Mouse (Mus musculus) adrenal gland, postnatal 10 days (tissue): ENCODE data around the gene Syt2. TPM values are rescaled to one million over a fixed set of nuclear protein-coding genes. Genes with fewer than 3 reads are reported as not detected.
A peak's percentile ranks its signal among the peaks of the same experiment; 100 is the strongest.

Source experiments
- DNase-seq: peaks from one replicate; pipeline ENCODE4 v3.0.0; 2021; ENCODE audit warnings: mixed read lengths
- total RNA-seq, 2 experiments: library from RNA; stranded (reverse); gene quantifications; 2 replicates each; pipeline ENCODE4 v1.2.3; 2021

The Syt2 gene
- total RNA-seq, 2 experiments from 2014 or later, result 1.3 to 5.2 TPM

DNA sequence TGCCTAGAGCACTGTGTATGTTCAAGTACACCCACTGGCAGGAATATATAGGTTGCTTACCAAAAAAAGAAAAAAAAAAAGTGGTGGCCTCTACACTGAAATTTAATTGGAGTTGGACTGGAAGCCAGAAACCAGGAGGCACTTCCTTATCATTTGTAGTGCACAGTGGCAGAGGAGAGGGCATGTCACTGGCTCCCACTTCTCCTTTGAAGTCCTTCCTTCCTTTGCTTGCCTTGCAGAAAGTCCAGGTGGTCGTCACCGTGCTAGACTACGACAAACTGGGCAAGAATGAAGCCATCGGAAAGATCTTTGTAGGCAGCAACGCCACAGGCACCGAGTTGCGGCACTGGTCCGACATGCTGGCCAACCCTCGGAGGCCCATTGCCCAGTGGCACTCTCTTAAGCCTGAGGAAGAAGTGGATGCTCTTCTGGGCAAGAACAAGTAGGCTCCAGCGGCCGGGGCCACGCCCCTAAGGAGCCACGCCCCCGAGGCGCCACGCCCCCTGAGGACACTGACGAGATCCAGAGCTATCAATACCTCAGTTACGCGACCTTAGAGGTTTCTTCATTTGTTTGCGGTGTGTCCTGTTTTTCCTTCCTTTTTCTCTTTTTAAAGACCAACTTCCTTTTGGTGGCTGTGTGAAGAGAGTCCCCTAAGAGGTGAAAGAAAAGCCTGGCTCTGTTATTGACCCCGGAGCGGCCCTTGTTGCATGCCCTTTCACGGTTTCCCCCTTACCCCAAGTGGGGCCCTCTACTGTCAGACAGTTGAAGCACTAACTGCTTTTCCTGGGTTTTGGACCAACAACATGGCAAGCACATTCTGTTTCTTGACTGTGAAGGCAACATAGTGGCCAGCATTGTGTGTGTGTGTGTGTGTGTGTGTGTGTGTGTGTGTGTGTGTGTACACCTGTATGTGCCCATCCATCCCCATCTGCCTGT lies 101.0 kb downstream of the Syt2 start:
- peak; percentile 73 for DNase-seq

DNA sequence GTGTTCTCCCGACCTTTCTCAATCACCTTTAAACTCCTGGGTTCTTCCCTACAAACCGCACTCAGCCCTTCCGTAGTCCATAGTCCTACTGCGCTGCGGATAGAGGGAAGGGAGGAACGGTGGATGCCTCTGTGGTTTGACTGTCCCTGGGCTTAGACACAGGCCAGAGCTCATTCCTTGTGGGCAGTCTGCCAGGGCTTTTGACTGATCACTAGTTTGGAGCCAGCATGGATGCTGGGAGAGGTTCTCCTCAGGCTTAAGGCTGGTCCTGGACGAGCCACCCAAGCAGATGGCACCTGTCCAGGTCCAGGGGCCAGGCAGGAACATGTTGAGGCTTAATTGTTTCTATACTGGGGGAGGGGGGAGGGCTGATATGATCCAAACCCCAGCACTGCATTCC lies 103.4 kb downstream of the Syt2 start:
- peak; percentile 70 for DNase-seq

DNA sequence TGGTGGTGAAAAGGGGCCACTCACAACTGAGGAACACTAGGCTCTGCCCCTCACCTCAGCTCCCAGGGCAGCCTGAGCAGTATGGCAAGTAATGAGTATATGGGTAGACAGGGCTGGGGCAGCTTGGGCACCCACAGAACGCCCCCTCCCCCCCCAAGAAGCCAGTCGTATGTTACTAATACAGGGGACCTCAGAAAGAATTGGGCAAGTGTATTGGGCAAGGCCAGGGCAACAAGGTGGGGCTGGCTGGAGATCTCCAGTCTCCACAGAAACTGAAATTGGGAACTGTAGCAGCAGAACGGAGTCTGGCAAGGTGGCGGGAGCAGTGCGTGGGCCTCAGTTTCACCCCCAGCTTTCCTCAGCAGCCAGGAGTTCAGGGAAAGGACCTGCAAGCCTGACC lies 106.0 kb downstream of the Syt2 start:
- no peak for DNase-seq

DNA sequence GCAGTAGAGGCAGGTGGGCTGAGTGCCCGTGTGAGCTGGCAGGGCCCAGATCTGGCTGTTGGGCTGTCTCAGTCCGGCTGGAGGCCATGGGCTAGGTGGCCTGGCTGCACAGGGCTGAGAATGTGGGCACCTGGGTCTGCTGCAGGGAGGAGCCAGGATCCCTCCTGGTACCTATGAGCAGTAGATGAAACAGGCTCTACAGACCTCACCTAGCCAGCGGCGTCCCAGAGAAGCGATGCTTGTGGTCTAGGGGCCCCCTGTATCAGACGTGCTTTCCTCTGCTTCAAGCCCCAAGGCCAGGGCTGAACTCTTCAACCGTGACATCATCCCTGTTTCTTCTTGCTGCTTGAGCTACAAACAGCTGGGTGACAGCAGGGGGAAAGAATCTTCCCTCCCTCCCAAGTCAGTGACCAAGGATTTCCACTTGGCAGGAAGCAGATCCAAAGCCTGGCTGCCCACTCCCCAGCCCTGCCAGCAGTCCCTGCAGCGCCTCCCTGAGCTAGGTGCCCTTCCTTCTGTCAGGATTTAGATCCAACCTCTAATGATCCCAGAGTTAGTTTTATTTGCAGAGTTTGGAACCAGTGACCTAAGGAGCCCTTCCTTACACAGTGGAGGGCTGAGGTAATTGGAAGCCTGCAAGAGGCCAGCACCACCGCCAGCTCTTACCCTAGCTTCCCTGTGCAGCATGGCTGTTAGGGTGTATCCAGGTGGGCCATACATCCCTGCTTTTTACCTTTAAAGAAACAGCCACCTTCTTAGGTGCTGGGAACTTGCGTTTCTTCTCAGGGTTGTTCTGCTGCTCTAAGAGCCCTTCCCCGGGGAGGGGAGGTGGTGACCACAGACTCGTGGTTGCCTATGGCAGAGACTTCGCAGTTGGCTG lies 107.5 kb downstream of the Syt2 start:
- peak; percentile 55 for DNase-seq

DNA sequence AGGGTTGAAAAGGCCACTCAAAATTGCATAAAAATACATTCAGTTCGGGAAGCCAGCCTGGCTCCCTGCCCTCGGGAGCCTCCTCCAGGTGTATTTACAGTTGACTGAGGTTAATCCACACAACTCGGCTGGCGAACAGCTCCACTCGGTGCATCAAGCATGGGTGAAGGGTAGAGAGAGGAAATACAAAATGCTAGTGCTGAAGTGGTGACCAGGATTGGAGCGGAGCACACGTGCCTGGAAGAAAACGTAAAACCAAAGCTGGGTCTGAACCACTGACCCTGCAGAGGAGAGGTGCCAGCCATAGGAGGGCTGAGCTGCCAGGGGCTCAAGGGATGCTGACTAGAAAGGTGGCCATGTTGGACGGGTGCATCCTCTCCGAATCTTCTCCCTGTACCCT lies 108.3 kb downstream of the Syt2 start:
- no peak for DNase-seq

DNA sequence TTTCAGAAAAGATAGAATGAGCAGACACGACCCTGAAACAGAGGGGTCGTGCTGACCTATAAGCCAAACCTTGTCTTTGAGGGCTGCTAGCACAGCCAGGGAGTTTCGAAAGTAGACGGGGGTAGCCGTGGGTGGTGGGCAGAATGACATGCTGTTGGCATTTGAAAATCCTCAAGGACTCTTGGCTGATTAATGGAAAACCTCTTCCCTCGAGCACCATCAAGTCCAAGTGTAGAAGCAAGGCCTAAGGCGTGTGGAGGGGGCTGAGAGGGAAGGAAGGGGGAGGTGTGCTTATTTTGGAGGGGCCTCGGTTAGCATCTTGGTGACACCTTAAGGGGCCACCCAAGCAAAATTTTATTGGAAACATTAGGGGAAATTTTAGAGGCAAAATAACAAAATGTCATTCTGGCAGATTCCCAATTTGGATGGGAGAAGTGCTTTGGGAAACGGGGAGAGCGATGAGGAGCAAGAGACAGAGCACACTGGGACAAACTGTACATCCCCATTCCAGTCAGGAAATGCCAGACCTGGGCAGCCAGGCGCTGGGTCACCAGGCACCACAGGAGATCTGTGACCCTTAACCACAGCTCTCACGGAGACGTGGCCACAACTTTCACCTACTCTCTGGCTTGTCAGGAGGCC lies 109.2 kb downstream of the Syt2 start:
- no peak for DNase-seq

DNA sequence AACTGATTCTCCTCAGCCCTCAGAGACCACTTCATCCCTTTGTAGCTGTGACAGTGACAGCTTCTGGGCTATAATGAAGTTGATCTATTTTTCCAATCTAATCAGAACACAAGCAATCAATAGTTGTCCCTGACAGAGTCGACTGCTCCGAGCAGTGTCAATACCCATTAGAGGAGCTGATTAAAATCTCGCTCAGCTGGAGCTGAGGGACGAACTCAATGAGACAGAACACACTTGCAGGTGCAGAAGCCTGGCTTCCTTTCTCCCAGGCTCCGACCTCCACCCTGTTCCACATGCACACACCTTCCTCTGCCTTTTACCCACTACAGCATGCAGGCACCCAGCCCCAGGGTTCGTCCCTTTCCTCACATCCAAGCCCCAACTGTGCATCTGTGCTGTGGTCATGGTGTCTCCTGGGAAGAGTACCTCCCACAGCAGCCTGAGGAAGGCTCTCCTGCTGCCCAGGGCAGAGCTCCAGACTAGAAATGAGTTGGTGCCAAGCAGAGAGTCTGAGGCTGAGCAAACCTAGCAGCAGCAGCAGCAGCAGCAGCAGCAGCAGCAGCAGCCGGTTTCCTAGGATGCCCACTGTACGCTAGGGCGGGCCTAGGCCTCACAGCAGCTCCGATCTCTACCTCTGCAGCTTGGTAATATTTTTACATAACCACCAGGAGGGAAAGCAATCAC lies 109.9 kb downstream of the Syt2 start:
- peak; percentile 51 for DNase-seq

DNA sequence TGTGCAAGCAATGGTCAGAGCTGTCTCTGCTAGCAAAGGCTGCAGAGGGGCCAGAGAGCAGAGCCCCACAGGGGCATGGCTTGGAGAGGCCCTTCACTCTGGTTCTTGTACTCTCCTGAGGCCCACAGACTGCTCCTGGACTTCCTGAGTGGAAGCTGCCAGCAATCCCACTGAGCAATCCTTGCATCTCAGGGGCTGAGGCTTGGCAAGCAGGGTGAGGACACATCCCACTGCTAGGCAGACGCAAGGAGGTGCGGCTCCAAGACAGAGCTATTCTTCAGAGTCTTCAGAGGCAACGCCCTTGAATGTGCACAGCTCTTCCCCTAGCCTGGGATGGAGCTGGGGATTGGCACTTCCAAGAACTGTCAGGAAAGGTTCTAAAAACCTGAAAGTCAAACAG lies 110.8 kb downstream of the Syt2 start:
- no peak for DNase-seq

DNA sequence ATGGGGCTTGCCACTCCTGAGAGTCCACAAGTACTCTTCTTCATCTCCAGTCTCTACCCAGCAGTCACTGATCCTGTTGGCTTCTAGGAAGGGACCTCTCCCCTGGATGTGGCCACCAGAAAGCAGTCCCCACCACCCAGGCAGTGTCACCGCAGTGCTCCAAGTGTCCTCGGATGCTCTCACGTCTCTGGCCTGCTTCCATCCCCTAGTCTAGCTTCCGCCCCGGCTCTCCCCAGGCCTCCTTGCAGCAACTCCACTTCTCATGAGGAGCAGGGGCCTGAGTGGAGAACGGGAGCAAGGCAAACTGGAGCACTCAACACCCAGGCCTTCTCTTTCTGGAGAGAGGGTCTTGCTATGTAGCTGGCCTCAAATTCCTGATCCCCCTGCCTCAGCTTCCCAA lies 112.7 kb downstream of the Syt2 start:
- no peak for DNase-seq

DNA sequence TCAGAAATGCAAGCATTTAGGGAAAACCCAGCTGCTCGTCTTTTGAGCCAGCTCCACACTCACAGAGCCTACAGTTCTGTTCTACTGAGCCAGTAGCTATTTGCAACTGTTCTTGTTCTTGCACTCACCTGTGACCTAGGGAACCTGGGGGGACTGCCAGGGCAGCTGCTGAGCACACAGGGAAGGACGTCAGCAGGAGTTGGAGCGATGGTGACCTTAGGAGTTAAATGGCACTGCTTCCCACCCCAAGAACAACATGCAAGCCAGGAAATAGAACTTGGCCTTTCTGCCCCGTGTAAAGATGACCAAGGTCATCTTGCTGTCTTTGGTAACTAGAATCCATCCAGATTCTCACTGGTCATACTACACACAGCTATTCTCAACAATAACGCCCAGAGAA lies 114.2 kb downstream of the Syt2 start:
- no peak for DNase-seq

DNA sequence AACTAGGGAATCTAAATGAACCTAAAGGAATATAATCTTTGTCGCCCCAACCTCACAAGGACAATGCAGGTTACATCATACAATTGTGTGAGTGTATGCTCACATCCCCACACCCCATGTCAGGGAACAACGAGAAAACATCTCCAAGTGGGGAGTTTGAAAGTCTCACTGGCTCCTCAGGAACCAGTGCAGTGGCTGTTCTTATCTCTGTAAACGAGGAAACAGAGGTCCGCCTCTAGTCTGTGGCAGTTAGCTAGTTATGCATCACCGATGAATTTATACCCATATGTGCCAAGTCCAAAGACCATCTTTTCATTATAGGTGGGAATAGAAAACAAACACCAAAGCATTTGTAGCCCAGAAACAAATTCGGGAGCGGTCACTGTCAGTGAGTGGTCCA lies 115.1 kb downstream of the Syt2 start:
- no peak for DNase-seq

DNA sequence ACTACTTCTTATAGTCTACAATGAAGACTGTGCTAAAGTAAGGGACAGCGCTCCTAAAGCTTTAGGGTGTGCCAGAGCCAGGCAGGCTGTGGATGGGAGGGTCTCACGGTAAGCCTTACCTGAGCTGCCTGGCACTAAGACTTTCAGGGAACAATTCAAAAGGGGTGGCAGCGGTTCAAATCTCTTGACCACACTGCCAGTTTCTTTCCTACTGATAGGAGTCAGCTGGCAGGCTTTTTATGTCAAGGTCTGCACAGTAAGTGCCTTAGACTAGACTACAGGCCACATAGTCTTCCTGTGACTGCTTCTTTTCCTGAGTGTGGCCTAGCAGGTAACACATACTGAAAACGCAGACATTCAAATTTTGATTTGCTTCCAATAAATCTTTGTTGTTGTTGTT lies 116.8 kb downstream of the Syt2 start:
- DNase-seq, result no peak

DNA sequence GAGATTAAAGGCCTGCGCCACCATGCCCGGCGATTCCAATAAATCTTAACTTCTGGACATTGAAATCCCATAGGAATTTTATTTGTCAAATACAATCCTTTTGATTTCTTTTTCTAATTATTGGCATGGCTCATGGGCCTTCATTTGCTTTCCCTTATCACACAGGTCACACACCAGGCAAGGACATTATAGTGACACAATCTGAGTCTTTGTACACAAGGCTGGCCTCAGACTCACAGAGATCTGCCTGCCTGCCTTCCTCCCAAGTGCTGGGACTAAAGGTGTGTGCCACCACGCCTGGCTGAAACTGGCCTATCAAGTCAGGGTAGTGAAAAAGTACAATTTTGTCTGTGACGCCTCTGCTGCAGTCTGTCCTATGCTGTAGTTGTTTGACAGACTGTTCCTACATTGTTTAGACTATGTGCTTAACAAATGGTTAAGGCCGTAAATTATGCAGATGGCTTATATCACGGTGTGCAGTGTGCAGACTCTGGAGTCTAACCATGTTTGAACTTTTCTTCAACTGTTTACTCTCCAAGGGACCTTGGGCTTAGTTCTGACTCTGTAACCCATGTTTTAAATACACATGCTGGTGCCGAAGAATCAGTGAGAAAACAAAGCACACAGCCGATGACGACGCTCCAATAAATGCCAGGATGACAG lies 117.4 kb downstream of the Syt2 start:
- DNase-seq, result no peak

DNA sequence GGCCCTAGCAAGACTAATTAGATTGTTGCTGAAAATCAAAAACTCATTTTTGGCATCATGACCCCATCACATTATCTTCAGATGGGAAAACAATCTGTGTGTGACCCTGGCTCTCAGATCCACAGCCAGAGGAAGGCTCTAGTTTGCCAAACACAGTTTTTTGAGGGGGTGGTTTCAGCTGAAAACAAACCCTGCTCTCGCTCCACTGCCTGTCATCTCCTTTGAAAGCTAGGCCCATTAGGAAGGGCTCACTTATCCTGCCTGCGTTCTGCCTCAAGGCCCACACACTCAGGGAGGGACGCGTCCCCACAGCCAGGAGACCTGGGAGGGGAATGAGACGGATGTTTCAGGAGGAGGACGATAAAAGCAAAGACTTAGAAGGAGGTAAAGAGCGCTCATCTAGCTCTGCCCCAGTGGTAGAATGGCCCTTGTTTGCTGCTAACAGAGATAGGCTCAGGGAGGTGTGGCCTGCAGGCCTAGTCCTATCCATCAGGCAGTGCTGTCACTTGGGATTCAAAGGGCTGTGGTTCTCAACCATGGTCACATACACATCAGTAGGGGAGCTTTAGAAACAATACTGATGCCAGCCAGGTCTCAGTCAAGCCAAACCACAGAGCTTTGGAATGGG lies 118.5 kb downstream of the Syt2 start:
- no peak for DNase-seq

DNA sequence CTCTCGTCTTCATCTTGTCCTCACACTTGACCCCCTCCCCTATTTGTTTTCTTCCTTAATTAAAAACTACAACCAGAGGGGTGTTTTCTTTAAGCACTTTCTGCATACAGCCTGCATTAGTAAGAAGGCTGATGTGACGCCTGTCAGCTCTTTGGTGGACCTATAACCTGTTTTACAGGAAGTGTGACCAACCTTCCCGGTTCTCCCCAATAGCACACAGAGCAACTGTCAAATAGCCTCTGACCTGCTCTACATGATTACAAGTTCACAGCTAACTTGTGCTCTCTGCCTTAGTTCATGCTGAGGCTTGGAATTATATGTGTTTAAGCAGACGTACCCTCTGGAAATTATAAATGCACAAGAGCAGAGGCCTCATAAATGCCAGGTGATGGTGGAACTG lies 120.0 kb downstream of the Syt2 start:
- DNase-seq, result no peak

DNA sequence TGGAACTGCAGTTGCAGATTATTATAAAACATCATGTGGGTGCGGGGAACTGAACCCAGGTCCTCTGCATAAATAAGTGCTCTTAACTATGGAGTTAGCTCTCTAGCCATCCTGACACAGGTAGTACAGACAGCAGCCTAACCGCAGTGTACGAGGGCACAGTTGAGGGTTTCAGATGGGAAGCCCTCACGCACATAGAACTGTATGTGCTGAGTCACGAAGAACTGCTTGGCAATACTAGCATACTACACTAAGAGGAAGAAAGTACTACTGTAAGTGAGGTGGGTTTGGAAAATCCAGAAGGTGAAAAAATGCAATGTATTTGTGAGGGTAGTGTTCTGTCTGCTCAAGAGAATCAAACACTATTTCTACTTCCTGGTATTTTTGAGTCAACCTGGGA lies 123.8 kb downstream of the Syt2 start:
- DNase-seq, result no peak

DNA sequence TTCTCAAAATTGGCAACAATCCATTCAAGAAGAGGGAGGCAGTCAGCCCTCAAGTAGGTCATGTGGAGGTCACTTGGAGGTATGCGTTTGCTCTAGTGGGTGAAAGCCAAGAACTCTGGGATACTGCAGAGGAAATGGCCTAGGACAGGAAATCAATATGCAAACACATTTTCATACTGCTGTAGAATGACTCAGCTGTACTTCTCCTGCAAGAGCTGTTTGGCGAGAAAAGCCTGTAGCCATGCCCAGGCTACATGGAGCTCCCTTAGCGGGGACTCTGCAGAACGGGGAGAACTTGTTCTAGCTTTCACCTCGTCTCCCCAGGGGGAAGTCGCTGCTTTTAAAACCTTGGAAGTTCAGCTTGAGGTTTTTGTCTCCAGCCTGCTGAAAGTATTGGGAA lies 124.9 kb downstream of the Syt2 start:
- DNase-seq, result peak; percentile 56

DNA sequence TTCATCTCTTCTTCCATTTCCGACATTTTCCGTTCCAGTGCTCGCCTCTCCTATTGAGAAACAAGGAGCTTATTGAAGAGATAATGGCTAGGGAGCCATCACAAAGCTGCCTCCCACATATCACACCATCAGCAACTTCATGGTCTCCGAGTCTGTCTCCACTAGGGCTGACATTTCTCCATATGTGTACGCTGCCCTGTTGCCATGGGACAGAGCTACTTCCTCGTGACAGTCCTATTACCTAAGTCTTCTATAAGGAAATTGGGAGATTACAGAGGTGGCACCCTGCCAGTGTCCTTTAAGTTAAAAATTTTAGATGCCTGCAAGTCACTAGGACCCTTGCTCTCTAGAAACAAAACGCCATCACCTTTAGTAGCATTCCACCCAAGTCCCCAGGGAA lies 125.5 kb downstream of the Syt2 start:
- DNase-seq, result no peak

DNA sequence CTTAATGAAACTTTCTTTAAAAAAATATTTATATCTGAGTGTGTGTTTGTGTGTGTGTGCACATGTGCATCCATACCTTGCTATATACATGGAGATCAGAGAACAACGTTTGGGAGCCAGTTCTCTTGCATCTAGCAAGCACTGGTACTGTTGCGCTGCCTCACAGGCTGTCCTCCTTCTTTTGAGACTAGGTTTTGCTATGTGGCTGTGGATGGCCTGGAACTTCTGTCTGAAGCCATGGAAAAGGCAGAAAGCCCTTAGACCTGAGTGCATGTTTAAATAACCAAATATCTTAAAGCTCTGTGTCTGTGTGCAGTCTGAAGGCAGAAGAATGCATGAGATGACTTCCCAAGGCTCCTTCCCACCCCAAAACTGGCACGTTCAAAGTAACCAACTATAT lies 126.3 kb downstream of the Syt2 start:
- DNase-seq, result no peak

DNA sequence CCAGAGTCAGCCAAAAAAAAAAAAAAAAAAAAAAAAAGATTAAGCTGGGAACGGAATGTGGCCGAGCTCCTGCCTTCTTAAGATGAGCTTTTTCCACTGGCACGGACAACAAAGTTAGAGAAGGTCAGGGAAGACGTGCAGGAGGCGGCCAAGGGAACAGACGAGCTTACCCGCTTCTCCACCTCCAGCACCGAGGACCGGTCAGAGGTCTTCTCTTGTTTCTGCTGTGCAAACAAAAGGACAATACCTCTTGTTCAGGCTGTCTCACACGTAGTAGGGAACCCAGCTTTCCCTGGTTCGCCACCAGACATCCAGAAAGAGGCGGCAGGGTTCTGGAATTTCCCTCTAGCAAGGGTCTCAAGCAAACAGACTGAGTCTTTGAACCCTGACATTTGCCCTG lies 126.8 kb downstream of the Syt2 start:
- DNase-seq, result no peak

DNA sequence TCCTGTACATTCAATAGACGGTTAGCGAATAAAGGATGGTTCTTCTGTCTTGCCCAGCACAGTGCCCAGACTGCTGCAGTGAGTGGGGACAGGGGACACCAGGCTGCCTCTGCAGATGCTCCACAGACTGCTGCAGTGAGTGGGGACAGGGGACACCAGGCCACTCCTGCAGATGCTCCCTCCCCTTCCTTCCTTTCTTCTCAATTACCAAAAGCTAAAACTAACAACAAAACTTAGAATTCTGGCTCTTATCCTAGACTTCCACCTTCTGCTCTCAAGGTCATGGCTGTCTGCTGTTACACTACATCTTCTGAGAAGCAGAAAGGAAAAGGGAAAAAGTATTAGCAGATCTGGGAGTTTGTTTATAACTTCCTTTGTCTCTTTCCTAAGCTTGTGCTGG lies 127.8 kb downstream of the Syt2 start:
- no peak for DNase-seq
